Comparison of ENCODE assay signal across 9 mouse cellular contexts in genomic region chr17:31451179-31451708, GRCm38 (mm10).
DNase-seq lines count a peak whose midpoint lies in the region; ATAC-seq and TF ChIP-seq lines count a peak whose summit lies in the region.
"Had no signal": no experiment of that assay in that cellular context is flagged by ENCODE, and none has a peak within 500 bp of the region (broad histone marks: within the 10 kb centered on the region; RNA-seq: fewer than 3 reads in every experiment).

No protein-coding gene starts in this region.

- H3K36me3 ChIP-seq in embryonic facial prominence, embryonic 15.5 days, result peaks cover 4% of the 10 kb centered on the region
- H3K36me3 ChIP-seq in midbrain, embryonic 15.5 days (replicated peaks), result no peaks in the 10 kb centered on the region; the same call in 1 of the 2 replicates

- WGBS in embryonic facial prominence, embryonic 15.5 days, result 38% methylated on average over 8 of the region's 8 CpGs
- 34% methylated on average over 8 of the region's 8 CpGs for WGBS in midbrain, embryonic 15.5 days

- no peak overlapping the region for H3K9ac ChIP-seq in embryonic facial prominence, embryonic 15.5 days
- no peak overlapping the region for H3K9ac ChIP-seq in midbrain, embryonic 15.5 days

- no peak overlapping the region for H3K4me2 ChIP-seq in embryonic facial prominence, embryonic 15.5 days (replicated peaks)
- H3K4me2 ChIP-seq in midbrain, embryonic 15.5 days, result no peak overlapping the region

- peak; percentile 39 for DNase-seq in kidney, postnatal 10 days
- DNase-seq in kidney, adult 11 months, result no peak
- DNase-seq in layer of hippocampus, adult 2 months (ENCODE audit: low spot score in 2 of 2), result peak; percentile 48 to 71
- DNase-seq in heart, postnatal 4 days, result no peak

- peak overlapping the region; percentile 40 for H3K27ac ChIP-seq in embryonic facial prominence, embryonic 15.5 days (replicated peaks)
- H3K27ac ChIP-seq in layer of hippocampus, adult 2 months, result peak overlapping the region; percentile 80
- peak overlapping the region; percentile 68 for H3K27ac ChIP-seq in midbrain, embryonic 15.5 days
- H3K27ac ChIP-seq: macrophage had no signal

- no peak for TF ChIP-seq CTCF in layer of hippocampus, adult 2 months (conservative IDR thresholded peaks at IDR 0.05)

- H3K9me3 ChIP-seq in embryonic facial prominence, embryonic 15.5 days (replicated peaks), result no peaks in the 10 kb centered on the region
- H3K9me3 ChIP-seq in midbrain, embryonic 15.5 days, result no peaks in the 10 kb centered on the region

- peaks cover 9% of the 10 kb centered on the region for H3K4me1 ChIP-seq in embryonic facial prominence, embryonic 15.5 days
- peaks cover 15% of the 10 kb centered on the region for H3K4me1 ChIP-seq in midbrain, embryonic 15.5 days

- no peaks in the 10 kb centered on the region for H3K27me3 ChIP-seq in embryonic facial prominence, embryonic 15.5 days
- no peaks in the 10 kb centered on the region for H3K27me3 ChIP-seq in midbrain, embryonic 15.5 days (replicated peaks)

- H3K4me3 ChIP-seq in embryonic facial prominence, embryonic 15.5 days (replicated peaks), result no peak overlapping the region
- H3K4me3 ChIP-seq in layer of hippocampus, adult 2 months, result no peak overlapping the region
- H3K4me3 ChIP-seq in midbrain, embryonic 15.5 days, result no peak overlapping the region

- no peak for ATAC-seq in embryonic facial prominence, embryonic 15.5 days (ENCODE audit: insufficient number of reproducible peaks, low FRiP score, low TSS enrichment, low read depth)
- ATAC-seq in midbrain, embryonic 15.5 days (replicated peaks), result peak; percentile 73; the same call in 1 of the 2 replicates
- ATAC-seq in granulocyte monocyte progenitor cell, adult 5-6 weeks (replicated peaks; ENCODE audit: poor library complexity, severe bottlenecking), result no peak
- no peak for ATAC-seq in erythroblast, adult 5-6 weeks (replicated peaks; ENCODE audit: low FRiP score, poor library complexity, severe bottlenecking)

Comparison
In these comparisons a context has a peak if more than half of its experiments do, and no peak if none do; other contexts are left out.
1. DNase-seq: peak in kidney, postnatal 10 days (single experiment) and layer of hippocampus, adult 2 months (2 of 2); none in kidney, adult 11 months (single experiment) and heart, postnatal 4 days (single experiment).
2. Peak in every context shown above with its lines, with median percentiles within 50 percentile points of each other: H3K27ac ChIP-seq.